Mouse (Mus musculus): ENCODE results near the gene Cox15.

DNA sequence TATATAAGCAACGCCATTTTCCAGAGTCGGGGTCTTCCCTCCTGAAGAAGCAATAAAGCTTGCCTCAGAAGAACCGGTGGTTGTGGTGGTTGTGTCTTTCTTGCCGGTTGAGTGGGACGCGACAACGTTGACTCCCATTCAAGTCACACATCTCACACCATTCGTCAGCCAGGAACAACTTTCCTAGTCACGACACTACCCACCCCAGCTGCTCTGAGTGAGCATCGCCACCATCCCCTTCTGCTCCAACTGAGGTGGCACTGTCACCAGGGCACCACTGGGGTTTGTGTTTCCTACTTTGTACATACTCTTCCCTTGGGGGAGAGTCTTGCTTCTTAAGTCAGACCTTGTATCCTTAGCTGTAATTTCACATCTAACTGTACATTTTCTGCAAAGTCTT is 14.4 kb downstream of the Cox15 start:
- no peak for TF ChIP-seq CHD2 (IDR thresholded peaks at IDR 0.05; ENCODE audit: low read length)
- no peak for TF ChIP-seq EP300 (IDR thresholded peaks at IDR 0.05; ENCODE audit: low read depth in 1 of 2, low read length in 2 of 2)
- TF ChIP-seq GATA1 (IDR thresholded peaks at IDR 0.05; ENCODE audit: low read depth, low read length), result no peak
